Mouse (Mus musculus): ENCODE data around the gene Zfp560.
"Not testable (repeated sequence)": the region's sequence is repeated elsewhere in the genome, so short reads cannot be mapped to it uniquely, and the experiment has no call there.

The Zfp560 gene

DNA sequence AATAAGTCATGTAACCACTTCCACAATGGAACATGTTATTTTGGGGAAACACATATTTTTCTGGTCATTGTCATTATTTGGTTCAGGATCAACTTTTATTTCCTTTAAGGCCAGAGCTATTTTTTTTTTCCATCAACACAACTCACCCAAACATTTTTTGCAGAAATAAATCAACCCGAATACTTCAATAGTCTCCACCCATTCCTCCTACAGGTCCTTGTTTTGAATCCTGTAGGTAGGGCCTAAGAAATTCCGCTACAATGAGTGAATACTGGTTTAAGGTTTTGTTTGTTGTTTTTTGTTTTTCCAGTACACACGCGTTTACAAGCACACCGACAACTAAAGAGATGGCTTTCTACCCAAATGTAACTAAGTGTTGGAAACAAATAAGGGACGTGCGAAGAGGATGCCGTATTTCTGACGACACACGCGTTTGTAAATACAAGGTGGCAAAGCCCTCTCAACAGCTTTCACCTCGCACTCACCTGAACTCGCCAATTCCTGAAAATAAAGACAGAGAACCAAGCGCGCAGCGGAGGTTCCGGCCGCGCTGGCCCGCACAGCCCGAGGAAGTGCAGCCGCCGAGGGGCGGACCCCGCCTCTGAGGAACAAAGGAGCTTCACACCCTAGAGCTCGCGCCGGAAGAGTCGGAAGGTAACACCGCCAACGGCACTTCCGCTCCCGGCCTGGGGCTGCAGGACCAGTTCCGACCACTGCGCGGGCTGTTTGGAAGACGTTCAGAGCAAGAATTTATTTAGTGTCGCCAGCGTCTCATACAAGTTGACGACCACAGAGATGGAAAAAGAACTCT lies at the start of gene Zfp560:
TSS of gene Zfp560 (minus strand) at position 646 of the 811 bp plus-strand sequence.
- peak; percentile 72 to 87 for DNase-seq

GRCm38 (mm10) chr9:20430004-20430403 lies 45.0 kb upstream of the Zfp560 start:
- DNase-seq = no peak

- DNase-seq = no peak
Observed at GRCm38 (mm10) chr9:20411460-20411859, 26.5 kb upstream of the Zfp560 start.

- DNase-seq = no peak
Observed at GRCm38 (mm10) chr9:20409319-20409718, 24.3 kb upstream of the Zfp560 start.

- no peak for DNase-seq
Observed at GRCm38 (mm10) chr9:20385343-20385703, 346 bp upstream of the Zfp560 start.

DNA sequence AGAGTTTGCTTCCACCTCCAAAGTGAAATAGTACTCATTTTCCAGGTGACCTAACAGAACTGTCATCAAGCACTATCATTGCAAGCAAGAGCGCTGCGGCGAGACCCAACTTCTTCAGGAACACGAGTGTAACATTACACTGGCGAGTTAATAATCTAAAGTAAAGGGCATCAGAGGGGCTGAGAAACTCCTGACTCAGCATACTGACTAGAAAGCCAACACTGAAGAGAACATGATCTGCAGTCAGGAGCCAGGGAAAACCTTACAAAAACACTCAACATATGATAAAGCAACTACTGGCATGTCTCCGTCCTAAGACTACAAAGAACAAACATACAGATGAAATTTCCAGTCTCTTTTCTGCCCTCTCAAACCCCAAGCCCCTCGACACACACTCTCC lies 1.3 kb downstream of the Zfp560 start:
- DNase-seq = peak in 1 of 2 experiments; percentile 3

DNA sequence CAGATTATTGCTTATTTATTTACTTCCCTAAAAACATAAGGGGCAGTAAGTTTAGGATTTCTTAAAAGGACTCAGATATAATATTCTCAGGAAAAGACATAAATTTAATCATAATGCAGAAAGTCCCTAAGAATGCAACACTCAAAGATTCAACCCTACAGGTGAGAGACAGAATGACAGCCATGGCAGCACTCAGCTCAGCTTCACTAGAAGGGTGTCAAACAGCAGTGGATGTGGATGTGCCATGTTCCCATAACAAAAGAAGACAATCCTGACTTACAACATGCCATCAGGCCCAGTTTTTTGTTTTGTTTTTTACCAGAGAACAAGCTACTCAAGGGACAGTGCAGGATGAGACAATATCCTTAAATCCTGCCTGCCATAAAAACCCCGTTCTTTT lies 10.3 kb downstream of the Zfp560 start:
- DNase-seq = no peak

DNA sequence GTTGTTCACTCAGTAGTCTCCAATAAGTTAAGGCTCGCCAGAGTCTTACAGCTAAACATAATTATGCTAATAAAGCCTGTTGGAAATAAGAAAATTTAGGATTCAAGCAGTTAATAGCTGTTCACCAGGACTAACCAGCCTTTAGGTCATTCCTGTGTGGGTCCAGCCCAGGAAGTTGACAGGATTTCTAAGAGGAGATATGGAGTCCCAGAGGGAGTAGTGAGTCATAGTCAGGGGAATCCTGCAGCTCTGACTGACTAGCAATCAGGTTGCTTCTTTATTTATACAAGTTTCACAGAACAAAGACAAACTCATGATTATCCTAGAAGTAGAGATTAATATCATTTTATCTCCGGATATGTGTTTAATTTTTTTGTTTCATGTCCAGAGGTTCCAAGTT lies 17.7 kb downstream of the Zfp560 start:
- no peak for DNase-seq

GRCm38 (mm10) chr9:20348501-20348900 lies 36.5 kb downstream of the Zfp560 start:
- no peak for DNase-seq

DNA sequence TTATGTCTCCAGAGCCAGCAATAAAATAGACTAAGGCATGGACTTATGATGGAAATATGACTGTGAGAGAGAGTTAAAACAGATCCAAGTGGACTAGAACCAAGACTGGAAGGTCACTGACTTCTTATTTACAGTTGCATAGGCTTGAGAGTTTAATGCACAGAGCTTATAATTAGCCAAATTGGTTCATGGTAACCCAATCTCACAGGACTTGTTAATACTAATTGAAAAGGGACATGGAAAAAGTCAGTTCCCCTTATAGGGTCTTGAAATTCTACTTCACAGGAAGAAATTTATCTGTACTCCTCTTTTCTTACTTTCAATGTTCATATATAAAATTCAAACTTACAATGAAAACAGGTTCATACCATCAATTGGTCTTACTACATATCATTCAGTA lies 49.0 kb downstream of the Zfp560 start, which contains the start of gene Olfr18:
TSS of gene Olfr18 (minus strand) at position 101 of the 400 bp plus-strand sequence.
- DNase-seq = no peak

GRCm38 (mm10) chr9:20298232-20298631 lies 86.7 kb downstream of the Zfp560 start, which contains the start of gene Olfr873:
TSS of gene Olfr873 (plus strand) at chr9:20298532.
- no peak for DNase-seq

GRCm38 (mm10) chr9:20295562-20295961 lies 89.4 kb downstream of the Zfp560 start:
- DNase-seq = not testable (repeated sequence)

Measured in kidney, adult 8-10 months (tissue).